Mouse (Mus musculus) lung, embryonic 15.5 days (tissue): ENCODE measurements at regions not wholly inside any gene's neighbourhood (a gene's known extent, or its start where the extent isn't known, plus 50 kb on each side); places are given as distances from the start of the nearest gene placed in this dataset.

ENCODE experiments used
- ATAC-seq: fragments of 200-750 bp; cut with Nextera tagmentation; 2 replicates; pipeline ENCODE4 v1.8.0; 2017; ENCODE audit warnings: moderate number of reproducible peaks, borderline replicate concordance; ENCODE audit not compliant: low FRiP score, low TSS enrichment; ENCODE audit errors: extremely low read depth
- H3K27ac ChIP-seq: fragments of 300-500 bp; sonication (generic); 2 replicates; pipeline ENCODE4 v1.5.1; 2015; ENCODE audit warnings: moderate library complexity, mild to moderate bottlenecking, inconsistent platforms
- H3K27me3 ChIP-seq: fragments of 300-500 bp; sonication (generic); 2 replicates; pipeline ENCODE4 v1.6.1; 2015; ENCODE audit warnings: inconsistent platforms
- H3K36me3 ChIP-seq: fragments of 300-500 bp; sonication (generic); 2 replicates; pipeline ENCODE4 v1.6.1; 2015; ENCODE audit warnings: inconsistent platforms
- H3K4me1 ChIP-seq: fragments of 300-500 bp; sonication (generic); 2 replicates; pipeline ENCODE4 v1.6.1; 2015; ENCODE audit warnings: inconsistent platforms
- H3K4me2 ChIP-seq: fragments of 300-500 bp; sonication (generic); 2 replicates; pipeline ENCODE4 v1.6.1; 2015; ENCODE audit warnings: inconsistent platforms, mild to moderate bottlenecking, moderate library complexity
- H3K4me3 ChIP-seq: fragments of 300-500 bp; sonication (generic); 2 replicates; pipeline ENCODE4 v1.5.1; 2015; ENCODE audit warnings: mild to moderate bottlenecking, inconsistent platforms
- H3K9ac ChIP-seq: fragments of 300-500 bp; sonication (generic); 2 replicates; pipeline ENCODE4 v1.6.1; 2015; ENCODE audit warnings: inconsistent platforms
- H3K9me3 ChIP-seq: fragments of 300-500 bp; sonication (generic); 2 replicates; pipeline ENCODE4 v1.6.1; 2016; ENCODE audit warnings: inconsistent platforms
- WGBS: fragments of 180-500 bp; shearing (Covaris S2); methylation state at CpG from one replicate; pipeline ENCODE4 v1.1.7; 2015; 5-methylcytosine and 5-hydroxymethylcytosine counted together

- WGBS: 83% methylated on average over 3 of the region's 3 CpGs
- H3K4me1 ChIP-seq: no peaks in the 10 kb centered on the region
- no peak for ATAC-seq
- H3K27me3 ChIP-seq: no peaks in the 10 kb centered on the region
- no peak overlapping the region for H3K4me3 ChIP-seq
- no peak overlapping the region for H3K9ac ChIP-seq
- H3K4me2 ChIP-seq: no peak overlapping the region
- H3K36me3 ChIP-seq: no peaks in the 10 kb centered on the region
- no peaks in the 10 kb centered on the region for H3K9me3 ChIP-seq
- H3K27ac ChIP-seq: no peak overlapping the region
Observed at GRCm38 (mm10) chr19:49880241-49880640, 798.2 kb downstream of the Sorcs1 start.

GRCm38 (mm10) chr19:49860761-49861160, 817.7 kb downstream of the Sorcs1 start:
- Histone ChIP-seq H3K27me3 (no peaks in the 10 kb centered on the region), H3K9me3 (no peaks in the 10 kb centered on the region), H3K27ac (no peak overlapping the region), H3K36me3 (no peaks in the 10 kb centered on the region), H3K9ac (no peak overlapping the region), H3K4me1 (no peaks in the 10 kb centered on the region), H3K4me3 (no peak overlapping the region), H3K4me2 (no peak overlapping the region)
- WGBS: 74% methylated on average over 7 of the region's 7 CpGs
- ATAC-seq: no peak

- Histone ChIP-seq H3K27me3 (no peaks in the 10 kb centered on the region), H3K4me1 (no peaks in the 10 kb centered on the region), H3K4me2 (no peak overlapping the region), H3K9me3 (no peaks in the 10 kb centered on the region), H3K4me3 (no peak overlapping the region), H3K27ac (no peak overlapping the region), H3K36me3 (no peaks in the 10 kb centered on the region), H3K9ac (no peak overlapping the region)
- WGBS: 67% methylated on average over 9 of the region's 9 CpGs
- no peak for ATAC-seq
Observed at GRCm38 (mm10) chr19:49855481-49856035, 822.9 kb downstream of the Sorcs1 start.

- H3K36me3 ChIP-seq: no peaks in the 10 kb centered on the region
- no peak for ATAC-seq
- H3K4me2 ChIP-seq: no peak overlapping the region
- H3K9ac ChIP-seq: no peak overlapping the region
- no peaks in the 10 kb centered on the region for H3K9me3 ChIP-seq
- no peaks in the 10 kb centered on the region for H3K27me3 ChIP-seq
- H3K4me3 ChIP-seq: no peak overlapping the region
- 94% methylated on average over 5 of the region's 5 CpGs for WGBS
- no peaks in the 10 kb centered on the region for H3K4me1 ChIP-seq
- H3K27ac ChIP-seq: no peak overlapping the region
Observed at GRCm38 (mm10) chr19:49841984-49842383, 836.5 kb downstream of the Sorcs1 start.

- Histone ChIP-seq H3K9ac (no peak overlapping the region), H3K9me3 (no peaks in the 10 kb centered on the region), H3K27me3 (no peaks in the 10 kb centered on the region), H3K4me2 (no peak overlapping the region), H3K27ac (no peak overlapping the region), H3K4me3 (no peak overlapping the region), H3K36me3 (no peaks in the 10 kb centered on the region), H3K4me1 (no peaks in the 10 kb centered on the region)
- WGBS: 79% methylated on average over 2 of the region's 2 CpGs
- ATAC-seq: no peak
Observed at GRCm38 (mm10) chr19:49839153-49839911, 839.1 kb downstream of the Sorcs1 start.

GRCm38 (mm10) chr19:49830918-49831317, 847.5 kb downstream of the Sorcs1 start:
- Histone ChIP-seq H3K4me3 (no peak overlapping the region), H3K9ac (no peak overlapping the region), H3K27ac (no peak overlapping the region), H3K4me1 (no peaks in the 10 kb centered on the region), H3K9me3 (no peaks in the 10 kb centered on the region), H3K4me2 (no peak overlapping the region), H3K36me3 (no peaks in the 10 kb centered on the region), H3K27me3 (no peaks in the 10 kb centered on the region)
- ATAC-seq: peak; percentile 27; the same call in 1 of the 2 replicates
- WGBS: 7% methylated on average over 6 of the region's 6 CpGs

GRCm38 (mm10) chr19:49805636-49806397, 872.6 kb downstream of the Sorcs1 start:
- ATAC-seq: no peak
- no peak overlapping the region for H3K4me2 ChIP-seq
- H3K4me1 ChIP-seq: no peaks in the 10 kb centered on the region
- no peak overlapping the region for H3K27ac ChIP-seq
- H3K4me3 ChIP-seq: no peak overlapping the region
- 45% methylated on average over 3 of the region's 3 CpGs for WGBS
- no peaks in the 10 kb centered on the region for H3K36me3 ChIP-seq
- H3K9ac ChIP-seq: no peak overlapping the region
- H3K9me3 ChIP-seq: no peaks in the 10 kb centered on the region
- H3K27me3 ChIP-seq: no peaks in the 10 kb centered on the region
